Mouse (Mus musculus): ENCODE results near the gene Olfr340. TPM values are rescaled to one million over a fixed set of nuclear protein-coding genes. Genes with fewer than 3 reads are reported as not detected.
"Not testable (repeated sequence)": the region's sequence is repeated elsewhere in the genome, so short reads cannot be mapped to it uniquely, and the experiment has no call there.

Gene Olfr340
- total RNA-seq (2021), result not detected in 2 replicates
- long read RNA-seq, experiment 1, result 0 reads
- long read RNA-seq, experiment 2, result 0 reads

DNA sequence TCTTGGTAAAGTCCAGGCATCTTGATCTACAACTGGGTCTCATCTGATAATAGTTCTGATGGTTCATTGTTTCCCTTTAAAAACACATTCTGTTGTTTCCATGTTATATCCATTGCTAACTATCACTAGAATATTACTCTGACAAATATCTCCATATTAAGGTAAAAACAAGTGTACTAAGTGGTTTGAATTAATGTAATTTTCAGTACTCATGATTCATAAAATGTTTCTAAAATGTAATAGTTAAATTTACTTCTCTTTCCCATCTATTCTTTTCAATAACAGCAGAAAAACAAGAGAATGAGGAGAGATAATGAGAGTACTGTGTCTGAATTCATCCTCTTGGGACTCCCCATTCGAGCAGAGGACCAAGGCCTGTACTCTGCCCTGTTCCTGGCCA lies at the start of gene Olfr340:
TSS of gene Olfr340 (plus strand) at position 301 of the 400 bp plus-strand sequence.
- no peak for DNase-seq

- DNase-seq, result not testable (repeated sequence)
Measured at GRCm38 (mm10) chr2:36415174-36415573, 37.2 kb upstream of the Olfr340 start.

DNA sequence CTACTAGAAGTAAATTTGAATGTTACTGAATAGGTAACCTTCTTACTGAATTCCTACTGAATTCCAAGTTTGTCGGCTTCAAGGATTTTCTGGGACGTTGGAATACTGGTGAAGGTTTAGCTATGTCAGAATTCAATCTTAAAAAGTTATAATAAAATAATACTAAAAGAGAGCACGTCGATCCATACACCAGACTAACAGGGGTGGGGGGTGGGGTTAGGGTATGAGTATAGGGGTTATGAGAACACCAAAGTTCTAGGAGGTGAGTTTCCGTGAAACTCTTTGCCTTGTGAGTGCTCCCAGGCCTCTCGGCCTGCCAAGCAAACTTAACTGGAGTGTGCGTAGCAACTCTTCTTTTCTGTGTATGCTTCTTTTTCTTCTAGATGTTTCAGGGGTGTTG lies 36.8 kb upstream of the Olfr340 start:
- not testable (repeated sequence) for DNase-seq

DNA sequence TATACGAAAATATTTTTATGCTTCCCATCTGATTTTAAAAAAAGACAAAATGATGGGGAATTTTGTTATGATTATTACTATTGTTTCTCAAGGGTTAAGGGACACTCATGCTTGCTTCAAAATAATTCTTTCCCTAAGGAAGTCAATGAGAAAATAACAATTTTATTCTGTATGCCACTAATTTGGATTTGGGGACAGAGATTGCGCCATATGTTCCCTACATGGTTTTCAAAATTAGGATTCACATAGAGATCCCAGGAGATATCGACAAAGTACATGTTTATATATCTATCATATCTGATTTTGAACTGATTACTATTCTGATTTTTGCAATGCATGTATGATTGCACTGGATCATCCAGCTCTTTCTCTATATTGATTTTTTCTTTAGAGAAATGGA lies 33.7 kb upstream of the Olfr340 start, which contains the start of gene Olfr339:
TSS of gene Olfr339 (plus strand) at position 301 of the 400 bp plus-strand sequence.
- DNase-seq, result no peak

- DNase-seq, result no peak
Measured at GRCm38 (mm10) chr2:36473634-36474033, 21.2 kb downstream of the Olfr340 start.

- DNase-seq, result no peak
Measured at GRCm38 (mm10) chr2:36482368-36482767, 30.0 kb downstream of the Olfr340 start, which contains the start of gene Olfr341. Gene Olfr341, minus strand, starts transcription at chr2:36482468.

Other genes with a start within 250 kb of the Olfr340 start
- gene Ptgs1, start 222.2 kb upstream of the Olfr340 start, total RNA-seq (2021), result 13.6 and 14.9 TPM in 2 replicates
- not detected in 2 replicates for gene Olfr338, start 79.1 kb upstream of the Olfr340 start, total RNA-seq (2021)
- gene Olfr339, start 33.6 kb upstream of the Olfr340 start, total RNA-seq (2021), result not detected in 2 replicates
- not detected in 2 replicates for gene Olfr341, start 29.9 kb downstream of the Olfr340 start, total RNA-seq (2021)
- gene Olfr342, start 72.4 kb downstream of the Olfr340 start, total RNA-seq (2021), result not detected in 2 replicates
- not detected in 2 replicates for gene Olfr344, start 114.1 kb downstream of the Olfr340 start, total RNA-seq (2021)
- not detected in 2 replicates for gene Olfr345, start 187.5 kb downstream of the Olfr340 start, total RNA-seq (2021)
- gene Olfr346, start 233.2 kb downstream of the Olfr340 start, total RNA-seq (2021), result not detected in 2 replicates

Data from adrenal gland, postnatal 14 days (tissue).